Comparison of ENCODE assay signal across 13 mouse cellular contexts in genomic region chr17:14942181-14942580, GRCm38 (mm10). TPM values are rescaled to one million over a fixed set of nuclear protein-coding genes. Genes with fewer than 3 reads are reported as not detected.
DNase-seq lines count a peak whose midpoint lies in the region; ATAC-seq and TF ChIP-seq lines count a peak whose summit lies in the region.
"Not testable (repeated sequence)": the region's sequence is repeated elsewhere in the genome, so short reads cannot be mapped to it uniquely, and the experiment has no call there.
"Had no signal": no experiment of that assay in that cellular context is flagged by ENCODE, and none has a peak within 500 bp of the region (broad histone marks: within the 10 kb centered on the region; RNA-seq: fewer than 3 reads in every experiment).

No protein-coding gene starts in this region.

- peak overlapping the region; percentile 60 for H3K4me2 ChIP-seq in forebrain, embryonic 16.5 days (ENCODE audit: low read length)
- H3K4me2 ChIP-seq in hindbrain, embryonic 11.5 days (replicated peaks; ENCODE audit: low read depth, low read length), result peak overlapping the region; percentile 56
- peak overlapping the region; percentile 87 for H3K4me2 ChIP-seq in kidney, embryonic 16.5 days (replicated peaks; ENCODE audit: low read depth, low read length)
- peak overlapping the region; percentile 95 for H3K4me2 ChIP-seq in liver, embryonic 13.5 days
- peak overlapping the region; percentile 90 for H3K4me2 ChIP-seq in midbrain, embryonic 13.5 days (replicated peaks)
- H3K4me2 ChIP-seq in stomach, embryonic 16.5 days (ENCODE audit: low read depth, low read length), result peak overlapping the region; percentile 56

- in situ Hi-C loops in ES-E14 (cut with MboI; ENCODE audit: low sequenced_read_pairs in 2 of 2, unreplicated experiment in 2 of 2), result not testable (repeated sequence)

- WGBS in forebrain, embryonic 16.5 days, result 61% methylated on average over 6 of the region's 6 CpGs
- 53% methylated on average over 6 of the region's 6 CpGs for WGBS in hindbrain, embryonic 11.5 days
- 68% methylated on average over 6 of the region's 6 CpGs for WGBS in kidney, embryonic 16.5 days
- 62% methylated on average over 6 of the region's 6 CpGs for WGBS in liver, embryonic 13.5 days (ENCODE audit: insufficient replicate concordance)
- 62% methylated on average over 6 of the region's 6 CpGs for WGBS in midbrain, embryonic 13.5 days
- WGBS in stomach, embryonic 16.5 days, result 63% methylated on average over 6 of the region's 6 CpGs

- H3K4me3 ChIP-seq in ES-E14 (ENCODE audit: insufficient read depth in 1 of 2, low read depth in 1 of 2, low read length in 2 of 2, poor library complexity in 1 of 2, severe bottlenecking in 1 of 2), result peak overlapping the region; percentile 72 to 87; a peak in 2 of 4 replicates
- peak overlapping the region; percentile 82; the same call in 1 of the 2 replicates for H3K4me3 ChIP-seq in cortical plate, adult 2 months (ENCODE audit: insufficient read depth, low read length)
- peak overlapping the region; percentile 79 for H3K4me3 ChIP-seq in forebrain, embryonic 16.5 days (replicated peaks; ENCODE audit: low read length)
- H3K4me3 ChIP-seq in hindbrain, embryonic 11.5 days (ENCODE audit: low read depth, low read length), result peak overlapping the region; percentile 89
- peak overlapping the region; percentile 87 for H3K4me3 ChIP-seq in kidney, embryonic 16.5 days (ENCODE audit: low read length)
- H3K4me3 ChIP-seq in liver, embryonic 13.5 days (replicated peaks), result peak overlapping the region; percentile 93
- peak overlapping the region; percentile 80 for H3K4me3 ChIP-seq in midbrain, embryonic 13.5 days (replicated peaks)
- peak overlapping the region; percentile 83 for H3K4me3 ChIP-seq in stomach, embryonic 16.5 days (replicated peaks; ENCODE audit: low read length)

- H3K9ac ChIP-seq in ES-E14 (ENCODE audit: insufficient read depth, low read depth, low read length, poor library complexity, severe bottlenecking), result 0 out of 2 replicates have a peak overlapping the region, but pooled peaks have one; percentile 24
- H3K9ac ChIP-seq in forebrain, embryonic 16.5 days (replicated peaks; ENCODE audit: low read depth, low read length), result peak overlapping the region; percentile 78; the same call in 1 of the 2 replicates
- not testable (repeated sequence) for H3K9ac ChIP-seq in hindbrain, embryonic 11.5 days (ENCODE audit: low read depth, low read length)
- H3K9ac ChIP-seq in kidney, embryonic 16.5 days (replicated peaks; ENCODE audit: low read length), result peak overlapping the region; percentile 85
- peak overlapping the region; percentile 90 for H3K9ac ChIP-seq in liver, embryonic 13.5 days
- peak overlapping the region; percentile 84 for H3K9ac ChIP-seq in midbrain, embryonic 13.5 days (replicated peaks)
- H3K9ac ChIP-seq in stomach, embryonic 16.5 days (ENCODE audit: low read length), result peak overlapping the region; percentile 71

- H3K9me3 ChIP-seq in ES-E14 (ENCODE audit: control insufficient read depth, insufficient read depth, low read depth, low read length); forebrain, embryonic 16.5 days (ENCODE audit: control insufficient read depth, low read length); hindbrain, embryonic 11.5 days (ENCODE audit: control insufficient read depth, low read length); kidney, embryonic 16.5 days (ENCODE audit: low read length); liver, embryonic 13.5 days (replicated peaks); midbrain, embryonic 13.5 days; stomach, embryonic 16.5 days (replicated peaks; ENCODE audit: control insufficient read depth, low read length): not testable (repeated sequence)

- not testable (repeated sequence) for ATAC-seq in forebrain, embryonic 16.5 days; hindbrain, embryonic 11.5 days (ENCODE audit: low FRiP score); kidney, embryonic 16.5 days (ENCODE audit: low FRiP score, low TSS enrichment); liver, embryonic 13.5 days (ENCODE audit: low read depth); midbrain, embryonic 13.5 days; stomach, embryonic 16.5 days (ENCODE audit: insufficient read depth, low FRiP score)

- not testable (repeated sequence) for H3K36me3 ChIP-seq in ES-E14 (ENCODE audit: control insufficient read depth, insufficient read depth, low read length, poor library complexity, severe bottlenecking); forebrain, embryonic 16.5 days (ENCODE audit: control insufficient read depth, insufficient read depth); hindbrain, embryonic 11.5 days (ENCODE audit: control insufficient read depth, insufficient read depth, low read length); stomach, embryonic 16.5 days (ENCODE audit: control insufficient read depth, insufficient read depth, low read length)
- peaks cover 11% of the 10 kb centered on the region; the same call in 1 of the 2 replicates for H3K36me3 ChIP-seq in kidney, embryonic 16.5 days (ENCODE audit: insufficient read depth, low read length)
- peaks cover 18% of the 10 kb centered on the region for H3K36me3 ChIP-seq in liver, embryonic 13.5 days
- H3K36me3 ChIP-seq in midbrain, embryonic 13.5 days, result peaks cover 11% of the 10 kb centered on the region

- not testable (repeated sequence) for DNase-seq in ES-E14 (ENCODE audit: low read depth, low spot score); hindbrain, embryonic 11.5 days (ENCODE audit: low spot score); liver, embryonic 13.5 days

- not testable (repeated sequence) for H3K27me3 ChIP-seq in forebrain, embryonic 16.5 days (replicated peaks; ENCODE audit: control insufficient read depth, insufficient read depth, low read length); hindbrain, embryonic 11.5 days (ENCODE audit: control insufficient read depth, insufficient read depth, low read length); kidney, embryonic 16.5 days (ENCODE audit: insufficient read depth, low read length); liver, embryonic 13.5 days; midbrain, embryonic 13.5 days; stomach, embryonic 16.5 days (ENCODE audit: control insufficient read depth, insufficient read depth, low read length)

- H3K27ac ChIP-seq in ES-E14 (ENCODE audit: insufficient read depth, low read depth, low read length, poor library complexity, severe bottlenecking); cortical plate, adult 2 months (ENCODE audit: insufficient read depth, low read length); forebrain, embryonic 16.5 days (ENCODE audit: low read length); hindbrain, embryonic 11.5 days (ENCODE audit: low read depth, low read length); kidney, embryonic 16.5 days (ENCODE audit: low read length); liver, embryonic 13.5 days; midbrain, embryonic 13.5 days; stomach, embryonic 16.5 days (ENCODE audit: low read length): not testable (repeated sequence)

- H3K4me1 ChIP-seq in ES-E14 (ENCODE audit: control insufficient read depth in 2 of 2, insufficient read depth in 2 of 2, low read length in 2 of 2, poor library complexity in 1 of 2); cortical plate, adult 2 months (ENCODE audit: control insufficient read depth, insufficient read depth, low read length); hindbrain, embryonic 11.5 days (replicated peaks; ENCODE audit: control insufficient read depth, insufficient read depth, low read length); stomach, embryonic 16.5 days (ENCODE audit: control insufficient read depth, insufficient read depth, low read length): not testable (repeated sequence)
- peaks cover 18% of the 10 kb centered on the region for H3K4me1 ChIP-seq in forebrain, embryonic 16.5 days (replicated peaks; ENCODE audit: control insufficient read depth, insufficient read depth, low read length)
- H3K4me1 ChIP-seq in kidney, embryonic 16.5 days (ENCODE audit: insufficient read depth, low read length), result peaks cover 13% of the 10 kb centered on the region
- peaks cover 32% of the 10 kb centered on the region for H3K4me1 ChIP-seq in liver, embryonic 13.5 days (replicated peaks)
- H3K4me1 ChIP-seq in midbrain, embryonic 13.5 days (replicated peaks), result peaks cover 27% of the 10 kb centered on the region

- TF ChIP-seq POLR2A in cortical plate, adult 2 months (IDR thresholded peaks at IDR 0.05; ENCODE audit: extremely low read depth, insufficient read depth, low read length), result not testable (repeated sequence)

- TF ChIP-seq CTCF in cortical plate, adult 2 months (IDR thresholded peaks at IDR 0.05; ENCODE audit: extremely low read depth, insufficient read depth, low read length), result not testable (repeated sequence)

RNA-seq across cellular contexts. Expression of gene Wdr27, which starts 0.8 kb away (rescaled TPM):
- 1.9 and 2.0 TPM in 2 replicates for total RNA-seq in ES-E14 (2012; rRNA removed)
- 5.1 and 6.0 TPM in 2 replicates for polyA plus RNA-seq in cortical plate, adult 2 months (2012; rRNA removed)
- polyA plus RNA-seq in forebrain, embryonic 16.5 days (2015; fragmentation: Nextera tagmentation; extraction: Ambion mirVana), result 6.3 and 7.5 TPM in 2 replicates
- polyA plus RNA-seq in hindbrain, embryonic 11.5 days (2014; fragmentation: Nextera tagmentation; extraction: Ambion mirVana), result 6.0 and 6.2 TPM in 2 replicates
- 6.4 and 6.7 TPM in 2 replicates for polyA plus RNA-seq in kidney, embryonic 16.5 days (2015; fragmentation: Nextera tagmentation; extraction: Ambion mirVana)
- polyA plus RNA-seq in liver, embryonic 13.5 days (2015; fragmentation: Nextera tagmentation; extraction: Ambion mirVana), result 1.3 and 1.7 TPM in 2 replicates
- polyA plus RNA-seq in midbrain, embryonic 13.5 days (2015; fragmentation: Nextera tagmentation; extraction: Ambion mirVana), result 4.7 and 9.0 TPM in 2 replicates
- polyA plus RNA-seq in stomach, embryonic 16.5 days (2015; fragmentation: Nextera tagmentation; extraction: Ambion mirVana), result 6.2 and 6.3 TPM in 2 replicates

RNA-seq across cellular contexts. Expression of gene 1600012H06Rik, which starts 0.8 kb away (rescaled TPM):
- 29.7 and 34.7 TPM in 2 replicates for total RNA-seq in ES-E14 (2012; rRNA removed)
- 16.6 and 17.3 TPM in 2 replicates for polyA plus RNA-seq in cortical plate, adult 2 months (2012; rRNA removed)
- polyA plus RNA-seq in forebrain, embryonic 16.5 days (2015; fragmentation: Nextera tagmentation; extraction: Ambion mirVana), result 33.1 and 37.3 TPM in 2 replicates
- 34.9 and 39.4 TPM in 2 replicates for polyA plus RNA-seq in hindbrain, embryonic 11.5 days (2014; fragmentation: Nextera tagmentation; extraction: Ambion mirVana)
- polyA plus RNA-seq in kidney, embryonic 16.5 days (2015; fragmentation: Nextera tagmentation; extraction: Ambion mirVana), result 36.7 and 40.4 TPM in 2 replicates
- 11.2 and 14.4 TPM in 2 replicates for polyA plus RNA-seq in liver, embryonic 13.5 days (2015; fragmentation: Nextera tagmentation; extraction: Ambion mirVana)
- polyA plus RNA-seq in midbrain, embryonic 13.5 days (2015; fragmentation: Nextera tagmentation; extraction: Ambion mirVana), result 27.4 and 28.2 TPM in 2 replicates
- polyA plus RNA-seq in stomach, embryonic 16.5 days (2015; fragmentation: Nextera tagmentation; extraction: Ambion mirVana), result 41.8 and 48.2 TPM in 2 replicates

RNA-seq across cellular contexts. Expression of gene Phf10, which starts 18.9 kb away (rescaled TPM):
- total RNA-seq in ES-E14 (2012; rRNA removed), result 56.4 and 65.6 TPM in 2 replicates
- polyA plus RNA-seq in cortical plate, adult 2 months (2012; rRNA removed), result 46.4 and 46.7 TPM in 2 replicates
- 15.1 and 15.3 TPM in 2 replicates for polyA plus RNA-seq in forebrain, embryonic 16.5 days (2015; fragmentation: Nextera tagmentation; extraction: Ambion mirVana)
- 32.0 and 39.2 TPM in 2 replicates for polyA plus RNA-seq in hindbrain, embryonic 11.5 days (2014; fragmentation: Nextera tagmentation; extraction: Ambion mirVana)
- polyA plus RNA-seq in kidney, embryonic 16.5 days (2015; fragmentation: Nextera tagmentation; extraction: Ambion mirVana), result 28.0 and 28.7 TPM in 2 replicates
- polyA plus RNA-seq in liver, embryonic 13.5 days (2015; fragmentation: Nextera tagmentation; extraction: Ambion mirVana), result 95.9 and 100 TPM in 2 replicates
- polyA plus RNA-seq in midbrain, embryonic 13.5 days (2015; fragmentation: Nextera tagmentation; extraction: Ambion mirVana), result 19.0 and 19.2 TPM in 2 replicates
- polyA plus RNA-seq in stomach, embryonic 16.5 days (2015; fragmentation: Nextera tagmentation; extraction: Ambion mirVana), result 32.9 and 34.4 TPM in 2 replicates

RNA-seq across cellular contexts. Expression of gene 9030025P20Rik, which starts 36.1 kb away (rescaled TPM):
- total RNA-seq in ES-E14 (2012; rRNA removed), result 39.7 and 41.3 TPM in 2 replicates
- 16.3 and 16.9 TPM in 2 replicates for polyA plus RNA-seq in cortical plate, adult 2 months (2012; rRNA removed)
- 6.9 and 7.5 TPM in 2 replicates for polyA plus RNA-seq in forebrain, embryonic 16.5 days (2015; fragmentation: Nextera tagmentation; extraction: Ambion mirVana)
- polyA plus RNA-seq in hindbrain, embryonic 11.5 days (2014; fragmentation: Nextera tagmentation; extraction: Ambion mirVana), result 10.1 and 13.0 TPM in 2 replicates
- 8.8 and 11.2 TPM in 2 replicates for polyA plus RNA-seq in kidney, embryonic 16.5 days (2015; fragmentation: Nextera tagmentation; extraction: Ambion mirVana)
- polyA plus RNA-seq in liver, embryonic 13.5 days (2015; fragmentation: Nextera tagmentation; extraction: Ambion mirVana), result 5.3 and 5.9 TPM in 2 replicates
- polyA plus RNA-seq in midbrain, embryonic 13.5 days (2015; fragmentation: Nextera tagmentation; extraction: Ambion mirVana), result 10.6 and 11.8 TPM in 2 replicates
- polyA plus RNA-seq in stomach, embryonic 16.5 days (2015; fragmentation: Nextera tagmentation; extraction: Ambion mirVana), result 6.4 and 7.6 TPM in 2 replicates

RNA-seq across cellular contexts. Expression of gene Gm3417, which starts 36.4 kb away (rescaled TPM):
- total RNA-seq in ES-E14 (2012; rRNA removed), result 0.45 and 0.95 TPM in 2 replicates
- 0.61 and 0.83 TPM in 2 replicates for polyA plus RNA-seq in cortical plate, adult 2 months (2012; rRNA removed)
- 0.47 and 0.86 TPM in 2 replicates for polyA plus RNA-seq in forebrain, embryonic 16.5 days (2015; fragmentation: Nextera tagmentation; extraction: Ambion mirVana)
- 0.54 and 1.2 TPM in 2 replicates for polyA plus RNA-seq in hindbrain, embryonic 11.5 days (2014; fragmentation: Nextera tagmentation; extraction: Ambion mirVana)
- 0.73 TPM in 1 of 2 replicates, not detected in the other for polyA plus RNA-seq in kidney, embryonic 16.5 days (2015; fragmentation: Nextera tagmentation; extraction: Ambion mirVana)
- polyA plus RNA-seq in liver, embryonic 13.5 days (2015; fragmentation: Nextera tagmentation; extraction: Ambion mirVana), result 1.2 and 1.7 TPM in 2 replicates
- polyA plus RNA-seq in midbrain, embryonic 13.5 days (2015; fragmentation: Nextera tagmentation; extraction: Ambion mirVana), result 0.96 and 1.4 TPM in 2 replicates
- 0.30 TPM in 1 of 2 replicates, not detected in the other for polyA plus RNA-seq in stomach, embryonic 16.5 days (2015; fragmentation: Nextera tagmentation; extraction: Ambion mirVana)
- total RNA-seq: adrenal gland, postnatal 10 days; layer of hippocampus, postnatal 10 days; liver, adult 2 months; monocyte, adult 5-6 weeks had no signal
- polyA plus RNA-seq: Patski had no signal
